Mouse (Mus musculus): ENCODE measurements around the gene Ppef1. TPM values are rescaled to one million over a fixed set of nuclear protein-coding genes. Genes with fewer than 3 reads are reported as not detected.

Gene Ppef1
- polyA plus RNA-seq, 1 experiment from 2014 or later: 4.1 TPM

DNA sequence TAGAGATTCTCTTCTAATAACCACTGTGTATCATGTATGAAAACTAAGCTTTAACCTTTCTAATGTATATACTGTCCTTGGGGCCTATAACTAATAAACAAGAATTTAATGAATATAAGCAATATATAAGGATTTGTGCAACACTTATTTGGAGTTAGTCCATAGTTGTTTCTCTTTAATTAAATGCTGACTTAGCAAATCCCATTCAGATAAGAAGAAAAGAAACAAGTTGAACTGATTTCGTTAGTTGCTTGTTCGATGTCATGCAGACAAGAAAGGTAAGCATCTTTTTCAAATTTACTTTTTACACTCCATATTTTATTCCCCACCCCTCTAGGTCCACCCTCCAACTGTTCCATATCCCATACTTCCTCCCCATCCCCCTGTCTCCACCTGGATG is 45.5 kb downstream of the Ppef1 start:
- Histone ChIP-seq H3K27ac (ENCODE audit: low read depth, low read length) (no peak overlapping the region), H3K4me1 (replicated peaks; ENCODE audit: control insufficient read depth, insufficient read depth, low read length) (no peaks in the 10 kb centered on the region), H3K4me2 (replicated peaks; ENCODE audit: low read depth) (no peak overlapping the region), H3K9me3 (ENCODE audit: control insufficient read depth) (no peaks in the 10 kb centered on the region), H3K4me3 (ENCODE audit: low read depth, low read length) (no peak overlapping the region), H3K9ac (ENCODE audit: low read depth, low read length) (no peak overlapping the region), H3K27me3 (replicated peaks; ENCODE audit: control insufficient read depth, insufficient read depth, low read length) (no peaks in the 10 kb centered on the region), H3K36me3 (ENCODE audit: control insufficient read depth, insufficient read depth) (no peaks in the 10 kb centered on the region)
- ATAC-seq: no peak
- TF ChIP-seq CTCF (IDR thresholded peaks at IDR 0.05; ENCODE audit: low read depth): no peak
- 97% methylated on average over 2 of the region's 2 CpGs for WGBS

DNA sequence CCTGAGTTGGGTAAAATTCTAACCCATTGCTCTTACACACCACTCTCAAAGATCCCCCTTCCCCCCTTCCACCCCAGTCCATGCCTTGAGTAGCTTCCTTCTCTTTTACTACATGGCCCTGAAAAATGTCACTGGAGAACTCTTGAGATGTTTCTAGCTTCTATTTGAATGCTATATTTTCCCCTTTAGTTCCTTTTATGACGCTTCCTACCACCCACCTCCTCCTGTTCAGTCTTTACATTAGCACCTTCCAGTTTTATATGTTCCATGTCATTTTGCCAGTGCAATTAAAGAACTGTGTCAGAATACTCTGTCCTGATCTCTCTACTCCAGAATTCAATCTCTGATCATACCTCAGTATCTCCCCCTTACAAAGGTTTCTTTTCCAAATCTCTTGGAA is 65.6 kb downstream of the Ppef1 start:
- no peaks in the 10 kb centered on the region for H3K4me1 ChIP-seq (replicated peaks; ENCODE audit: control insufficient read depth, insufficient read depth, low read length)
- H3K27me3 ChIP-seq (replicated peaks; ENCODE audit: control insufficient read depth, insufficient read depth, low read length): no peaks in the 10 kb centered on the region
- TF ChIP-seq CTCF (IDR thresholded peaks at IDR 0.05; ENCODE audit: low read depth): no peak
- H3K4me3 ChIP-seq (ENCODE audit: low read depth, low read length): no peak overlapping the region
- no peaks in the 10 kb centered on the region for H3K9me3 ChIP-seq (ENCODE audit: control insufficient read depth)
- H3K27ac ChIP-seq (ENCODE audit: low read depth, low read length): no peak overlapping the region
- H3K9ac ChIP-seq (ENCODE audit: low read depth, low read length): no peak overlapping the region
- no peaks in the 10 kb centered on the region for H3K36me3 ChIP-seq (ENCODE audit: control insufficient read depth, insufficient read depth)
- no peak for ATAC-seq
- no peak overlapping the region for H3K4me2 ChIP-seq (replicated peaks; ENCODE audit: low read depth)
- 74% methylated on average over 1 of the region's 1 CpGs for WGBS

- Histone ChIP-seq H3K9me3 (ENCODE audit: control insufficient read depth) (no peaks in the 10 kb centered on the region), H3K9ac (ENCODE audit: low read depth, low read length) (no peak overlapping the region), H3K4me2 (replicated peaks; ENCODE audit: low read depth) (no peak overlapping the region), H3K27me3 (replicated peaks; ENCODE audit: control insufficient read depth, insufficient read depth, low read length) (no peaks in the 10 kb centered on the region), H3K4me1 (replicated peaks; ENCODE audit: control insufficient read depth, insufficient read depth, low read length) (no peaks in the 10 kb centered on the region), H3K4me3 (ENCODE audit: low read depth, low read length) (no peak overlapping the region), H3K27ac (ENCODE audit: low read depth, low read length) (no peak overlapping the region), H3K36me3 (ENCODE audit: control insufficient read depth, insufficient read depth) (no peaks in the 10 kb centered on the region)
- no peak for ATAC-seq
- TF ChIP-seq CTCF (IDR thresholded peaks at IDR 0.05; ENCODE audit: low read depth): no peak
- WGBS: 53% methylated on average over 4 of the region's 4 CpGs
These were observed 124.5 kb downstream of the Ppef1 start for GRCm38 (mm10) chrX:160610882-160611644.

DNA sequence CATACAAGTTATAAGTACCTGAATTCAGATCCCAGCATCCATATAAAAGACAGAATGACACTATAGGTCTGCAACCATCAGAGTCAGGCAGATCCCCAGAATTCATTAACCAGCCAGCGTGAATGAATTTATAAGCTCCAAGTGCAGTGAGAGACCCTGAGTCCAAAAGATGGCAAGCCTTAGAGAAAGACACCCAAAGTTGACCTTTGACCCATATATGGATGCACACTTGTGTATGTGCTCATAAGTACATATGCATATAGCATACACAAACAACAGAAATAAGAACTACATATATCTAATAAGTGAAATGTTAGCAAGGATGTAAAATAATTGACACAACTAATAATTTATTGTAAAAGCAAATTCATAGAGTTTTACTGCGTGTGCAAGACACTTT is 125.1 kb downstream of the Ppef1 start:
- TF ChIP-seq CTCF (IDR thresholded peaks at IDR 0.05; ENCODE audit: low read depth): no peak

GRCm38 (mm10) chrX:160609849-160610248 is 125.7 kb downstream of the Ppef1 start:
- Histone ChIP-seq H3K9me3 (ENCODE audit: control insufficient read depth) (no peaks in the 10 kb centered on the region), H3K4me3 (ENCODE audit: low read depth, low read length) (no peak overlapping the region), H3K4me2 (replicated peaks; ENCODE audit: low read depth) (no peak overlapping the region), H3K27ac (ENCODE audit: low read depth, low read length) (no peak overlapping the region), H3K36me3 (ENCODE audit: control insufficient read depth, insufficient read depth) (no peaks in the 10 kb centered on the region), H3K4me1 (replicated peaks; ENCODE audit: control insufficient read depth, insufficient read depth, low read length) (no peaks in the 10 kb centered on the region), H3K9ac (ENCODE audit: low read depth, low read length) (no peak overlapping the region), H3K27me3 (replicated peaks; ENCODE audit: control insufficient read depth, insufficient read depth, low read length) (no peaks in the 10 kb centered on the region)
- no peak for ATAC-seq
- peak; percentile 68 for TF ChIP-seq CTCF (IDR thresholded peaks at IDR 0.05; ENCODE audit: low read depth)
- 39% methylated on average over 3 of the region's 3 CpGs for WGBS

More for the DNA sequence above, 125.1 kb downstream of the Ppef1 start:
- no peaks in the 10 kb centered on the region for H3K27me3 ChIP-seq (replicated peaks; ENCODE audit: control insufficient read depth, insufficient read depth, low read length)
- H3K9me3 ChIP-seq (ENCODE audit: control insufficient read depth): no peaks in the 10 kb centered on the region
- no peak overlapping the region for H3K27ac ChIP-seq (ENCODE audit: low read depth, low read length)
- H3K36me3 ChIP-seq (ENCODE audit: control insufficient read depth, insufficient read depth): no peaks in the 10 kb centered on the region
- H3K4me1 ChIP-seq (replicated peaks; ENCODE audit: control insufficient read depth, insufficient read depth, low read length): no peaks in the 10 kb centered on the region
- no peak overlapping the region for H3K4me2 ChIP-seq (replicated peaks; ENCODE audit: low read depth)
- H3K9ac ChIP-seq (ENCODE audit: low read depth, low read length): no peak overlapping the region
- no peak overlapping the region for H3K4me3 ChIP-seq (ENCODE audit: low read depth, low read length)
- 86% methylated on average over 2 of the region's 2 CpGs for WGBS
- ATAC-seq: no peak

GRCm38 (mm10) chrX:160603981-160604541 is 131.5 kb downstream of the Ppef1 start:
- whole genome bisulfite sequencing: 68% methylated on average over 6 of the region's 6 CpGs
- H3K9me3 ChIP-seq (ENCODE audit: control insufficient read depth): no peaks in the 10 kb centered on the region
- no peaks in the 10 kb centered on the region for H3K4me1 ChIP-seq (replicated peaks; ENCODE audit: control insufficient read depth, insufficient read depth, low read length)
- ATAC-seq: no peak
- H3K9ac ChIP-seq (ENCODE audit: low read depth, low read length): no peak overlapping the region
- no peaks in the 10 kb centered on the region for H3K36me3 ChIP-seq (ENCODE audit: control insufficient read depth, insufficient read depth)
- no peak overlapping the region for H3K4me3 ChIP-seq (ENCODE audit: low read depth, low read length)
- TF ChIP-seq CTCF (IDR thresholded peaks at IDR 0.05; ENCODE audit: low read depth): no peak
- no peak overlapping the region for H3K27ac ChIP-seq (ENCODE audit: low read depth, low read length)
- H3K4me2 ChIP-seq (replicated peaks; ENCODE audit: low read depth): no peak overlapping the region
- no peaks in the 10 kb centered on the region for H3K27me3 ChIP-seq (replicated peaks; ENCODE audit: control insufficient read depth, insufficient read depth, low read length)
